Mouse (Mus musculus) thymus, adult 2 months (tissue): ENCODE measurements around the gene Dbf4. TPM values are rescaled to one million over a fixed set of nuclear protein-coding genes. Genes with fewer than 3 reads are reported as not detected.

Experiments used
- DNase-seq: peaks from one replicate; pipeline ENCODE4 v3.0.0; 2021
- H3K27ac ChIP-seq: fragments of 200-500 bp; 2 replicates; pipeline ENCODE4 v1.5.1; 2012; ENCODE audit warnings: low read length, control low read depth; ENCODE audit not compliant: control insufficient read depth, insufficient read depth
- H3K27me3 ChIP-seq: fragments of 200-500 bp; 2 replicates; pipeline ENCODE4 v1.6.1; 2012; ENCODE audit warnings: mild to moderate bottlenecking, low read length, moderate library complexity, mixed read lengths; ENCODE audit not compliant: control insufficient read depth, insufficient read depth
- H3K36me3 ChIP-seq: fragments of 200-500 bp; 2 replicates; pipeline ENCODE4 v1.6.1; 2012; ENCODE audit warnings: mild to moderate bottlenecking, low read length, moderate library complexity; ENCODE audit not compliant: control insufficient read depth, insufficient read depth
- H3K4me1 ChIP-seq: fragments of 200-500 bp; replicated peaks from 2 replicates; pipeline ENCODE4 v1.6.1; 2012; ENCODE audit warnings: low read length; ENCODE audit not compliant: control insufficient read depth, insufficient read depth
- H3K4me3 ChIP-seq: fragments of 200-500 bp; 2 replicates; pipeline ENCODE4 v1.5.1; 2012; ENCODE audit warnings: mild to moderate bottlenecking, low read length, control low read depth, moderate library complexity; ENCODE audit not compliant: control insufficient read depth, insufficient read depth
- CTCF ChIP-seq: fragments of 200-500 bp; IDR thresholded peaks from 2 replicates; pipeline ENCODE4 v1.5.1; 2012; ENCODE audit warnings: mild to moderate bottlenecking, control low read depth, low read length, moderate library complexity, borderline replicate concordance; ENCODE audit not compliant: control insufficient read depth, poor library complexity, insufficient read depth; ENCODE audit errors: extremely low read depth
- POLR2A ChIP-seq: fragments of 200-500 bp; IDR thresholded peaks from 2 replicates; pipeline ENCODE4 v1.6.1; 2012; ENCODE audit warnings: mild to moderate bottlenecking, low read length, control low read depth, moderate library complexity; ENCODE audit not compliant: control insufficient read depth, poor library complexity, insufficient read depth; ENCODE audit errors: extremely low read depth
- WGBS: fragments of 180-500 bp; shearing (Covaris S2); methylation state at CpG from one replicate; pipeline ENCODE4 v1.1.7; 2018; 5-methylcytosine and 5-hydroxymethylcytosine counted together
- polyA plus RNA-seq: library from polyadenylated mRNA; depleted of rRNA; stranded (reverse); fragments of >200 nt; gene quantifications from 2 replicates; pipeline ENCODE4 v1.2.3, GENCODE M21; 2012

Gene Dbf4
- polyA plus RNA-seq, 1 experiment: 19.3 TPM

GRCm38 (mm10) chr5:8367614-8368327 is 54.7 kb downstream of the Dbf4 start, which contains the start of gene Adam22:
TSS of gene Adam22 (minus strand) at chr5:8368160.
- 1% methylated on average over 55 of the region's 55 CpGs for WGBS
- no peaks in the 10 kb centered on the region for H3K36me3 ChIP-seq
- H3K4me1 ChIP-seq: no peaks in the 10 kb centered on the region; the same call in 1 of the 2 replicates
- TF ChIP-seq POLR2A (no peak), CTCF (no peak)
- H3K4me3 ChIP-seq: peak within 1 kb of the TSS; percentile 27
- peaks cover 11% of the 10 kb centered on the region for H3K27me3 ChIP-seq
- no peak within 1 kb of the TSS for H3K27ac ChIP-seq
- DNase-seq: no peak

DNA sequence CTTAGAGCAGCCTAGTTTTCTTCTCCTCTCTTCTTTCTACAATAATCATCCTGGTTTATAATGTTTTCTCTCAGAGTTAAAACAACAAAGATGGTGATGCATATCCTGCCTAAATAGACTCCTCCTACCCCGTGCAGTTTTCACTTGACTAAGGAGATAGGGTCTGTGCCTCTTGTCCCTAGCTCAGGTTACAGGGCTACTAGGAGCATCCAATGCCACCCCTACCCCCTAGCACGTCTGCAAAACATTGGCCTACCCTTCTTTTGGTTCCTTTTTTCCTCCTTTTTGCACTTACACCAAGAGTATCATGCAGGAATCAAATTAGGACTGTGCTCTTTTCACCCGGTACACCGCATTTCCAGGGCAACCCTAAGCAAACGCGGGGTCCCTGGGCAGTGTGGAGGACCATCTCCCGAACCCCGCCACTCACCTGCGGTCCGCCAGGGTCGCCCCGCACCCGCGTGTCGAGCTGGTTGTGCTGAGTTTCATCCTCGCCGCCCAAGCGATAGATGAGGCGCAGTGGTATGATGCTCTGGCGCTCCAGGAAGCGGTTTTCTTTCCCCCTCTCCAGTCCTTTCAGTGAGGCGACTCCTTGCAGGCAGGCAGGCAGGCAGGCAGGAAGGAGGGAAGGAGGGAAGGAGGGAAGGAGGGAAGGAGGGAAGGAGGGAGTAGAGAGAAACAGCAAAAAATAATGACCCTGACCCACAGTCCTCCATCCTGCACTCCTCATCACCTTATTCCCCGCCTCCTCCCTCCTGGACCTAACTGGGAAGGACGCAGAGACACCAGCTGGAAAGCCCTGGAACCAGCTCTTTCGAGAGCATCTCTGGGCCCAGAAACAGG is 55.5 kb downstream of the Dbf4 start:
- Histone ChIP-seq H3K27ac (no peak overlapping the region), H3K27me3 (peaks cover 11% of the 10 kb centered on the region), H3K4me3 (no peak overlapping the region), H3K4me1 (no peaks in the 10 kb centered on the region; the same call in 1 of the 2 replicates), H3K36me3 (no peaks in the 10 kb centered on the region)
- 20% methylated on average over 25 of the region's 25 CpGs for WGBS
- DNase-seq: no peak
- TF ChIP-seq POLR2A (no peak), CTCF (no peak)

GRCm38 (mm10) chr5:8362361-8362760 is 60.2 kb downstream of the Dbf4 start:
- no peaks in the 10 kb centered on the region for H3K36me3 ChIP-seq
- TF ChIP-seq CTCF (no peak), POLR2A (no peak)
- no peak overlapping the region for H3K4me3 ChIP-seq
- no peaks in the 10 kb centered on the region for H3K4me1 ChIP-seq
- H3K27ac ChIP-seq: no peak overlapping the region
- WGBS: 93% methylated on average over 1 of the region's 1 CpGs
- peaks cover 2% of the 10 kb centered on the region; the same call in 1 of the 2 replicates for H3K27me3 ChIP-seq
- no peak for DNase-seq

DNA sequence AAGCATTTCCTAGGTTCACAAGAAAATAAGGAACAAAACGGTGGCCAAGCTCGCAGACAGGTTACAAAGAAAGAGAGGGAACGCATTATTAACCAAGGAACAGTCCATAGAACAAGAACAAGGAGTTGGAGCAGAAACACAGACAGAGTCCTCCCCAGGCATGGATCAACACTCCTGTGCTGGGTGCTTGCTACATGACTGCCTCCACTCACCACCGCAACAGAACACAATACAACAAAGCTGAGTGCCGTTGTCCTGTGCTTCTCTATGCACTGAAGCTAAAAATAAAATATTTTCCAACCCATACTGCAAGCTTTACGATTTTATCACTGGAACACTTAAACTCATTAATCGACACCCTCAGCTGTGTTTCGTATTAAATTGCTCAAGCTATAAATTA is 64.8 kb downstream of the Dbf4 start:
- H3K4me1 ChIP-seq: no peaks in the 10 kb centered on the region
- 37% methylated on average over 8 of the region's 8 CpGs for WGBS
- no peak overlapping the region for H3K4me3 ChIP-seq
- no peaks in the 10 kb centered on the region for H3K36me3 ChIP-seq
- no peak for TF ChIP-seq CTCF
- no peak for TF ChIP-seq POLR2A
- no peak overlapping the region for H3K27ac ChIP-seq
- no peak for DNase-seq
- no peaks in the 10 kb centered on the region for H3K27me3 ChIP-seq

- Histone ChIP-seq H3K36me3 (no peaks in the 10 kb centered on the region), H3K27ac (no peak overlapping the region), H3K4me1 (no peaks in the 10 kb centered on the region), H3K4me3 (no peak overlapping the region), H3K27me3 (no peaks in the 10 kb centered on the region)
- DNase-seq: no peak
- TF ChIP-seq CTCF: no peak
- TF ChIP-seq POLR2A: no peak
- 34% methylated on average over 13 of the region's 13 CpGs for WGBS
Observed at GRCm38 (mm10) chr5:8356885-8357651, 65.4 kb downstream of the Dbf4 start.

GRCm38 (mm10) chr5:8356326-8356725 is 66.2 kb downstream of the Dbf4 start:
- no peaks in the 10 kb centered on the region for H3K27me3 ChIP-seq
- H3K4me3 ChIP-seq: no peak overlapping the region
- no peak for TF ChIP-seq POLR2A
- TF ChIP-seq CTCF: no peak
- H3K27ac ChIP-seq: no peak overlapping the region
- no peaks in the 10 kb centered on the region for H3K36me3 ChIP-seq
- 81% methylated on average over 2 of the region's 2 CpGs for WGBS
- no peak for DNase-seq
- H3K4me1 ChIP-seq: no peaks in the 10 kb centered on the region
